Mouse (Mus musculus) layer of hippocampus, adult 9-10 months (tissue): ENCODE measurements at regions not wholly inside any gene's neighbourhood (a gene's known extent, or its start where the extent isn't known, plus 50 kb on each side); places are given as distances from the start of the nearest gene placed in this dataset.

Experiments used
- DNase-seq: peaks from one replicate; pipeline ENCODE4 v3.0.0; 2022; ENCODE audit warnings: low spot score

DNA sequence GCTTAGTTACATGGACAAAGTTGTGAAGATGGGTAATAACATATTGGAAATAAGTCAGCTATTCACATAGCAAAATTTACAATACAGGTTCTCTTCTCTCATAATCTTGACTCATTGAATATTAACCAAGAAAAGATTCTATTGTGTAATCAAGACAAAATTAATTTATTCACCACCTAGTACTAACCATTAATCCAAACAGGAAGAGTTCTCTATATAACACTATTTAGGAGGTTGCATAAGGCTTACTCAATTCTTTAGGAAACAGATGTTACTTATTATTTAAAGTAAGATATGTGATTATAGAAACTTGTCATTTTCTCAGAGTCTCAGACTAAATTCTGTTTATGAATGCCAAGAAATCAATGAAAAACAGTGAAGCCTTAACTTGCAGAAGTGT is 600.4 kb upstream of the Tusc1 start:
- DNase-seq: no peak

- no peak for DNase-seq
These were observed 591.8 kb upstream of the Tusc1 start for GRCm38 (mm10) chr4:93927117-93927516.

DNA sequence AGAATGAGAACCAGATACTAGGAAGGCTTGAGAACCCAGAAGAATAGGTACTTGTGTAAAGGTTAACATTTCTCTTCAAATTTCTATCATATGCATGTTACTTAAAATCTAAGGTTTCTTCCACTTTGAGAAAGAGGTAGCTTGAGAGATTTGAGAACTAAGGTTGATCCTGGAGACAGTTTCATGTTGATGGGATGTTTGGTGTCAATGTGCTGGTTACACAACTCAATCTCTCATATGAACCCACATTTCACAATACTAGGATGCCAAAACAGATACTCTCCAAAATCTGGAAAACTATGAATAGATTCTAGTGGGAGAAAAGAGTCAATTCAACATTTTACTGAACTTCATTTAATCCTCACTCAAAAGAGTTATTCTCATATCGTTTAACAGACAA is 589.1 kb upstream of the Tusc1 start:
- DNase-seq: no peak

DNA sequence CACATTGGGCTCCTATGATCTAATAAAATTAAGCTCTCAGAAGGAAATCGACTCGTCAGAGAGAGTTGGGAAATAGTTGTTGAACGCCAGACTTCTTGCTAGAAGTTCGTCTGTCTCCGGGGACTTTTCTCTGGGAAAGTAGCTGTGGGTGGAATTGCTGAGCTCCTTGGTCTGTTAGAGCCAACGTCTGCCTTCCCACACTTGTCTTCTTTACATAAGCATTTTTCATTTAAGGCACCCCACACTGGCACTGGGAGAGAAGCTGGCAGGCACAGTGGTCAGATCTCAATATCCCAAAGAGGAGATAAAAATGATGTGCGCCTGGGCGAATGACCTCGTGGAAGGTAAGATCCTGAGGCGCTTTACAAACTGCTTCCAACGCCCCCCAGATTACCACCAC is 551.3 kb upstream of the Tusc1 start:
- DNase-seq: no peak

GRCm38 (mm10) chr4:93881318-93881717 is 546.0 kb upstream of the Tusc1 start:
- DNase-seq: no peak

DNA sequence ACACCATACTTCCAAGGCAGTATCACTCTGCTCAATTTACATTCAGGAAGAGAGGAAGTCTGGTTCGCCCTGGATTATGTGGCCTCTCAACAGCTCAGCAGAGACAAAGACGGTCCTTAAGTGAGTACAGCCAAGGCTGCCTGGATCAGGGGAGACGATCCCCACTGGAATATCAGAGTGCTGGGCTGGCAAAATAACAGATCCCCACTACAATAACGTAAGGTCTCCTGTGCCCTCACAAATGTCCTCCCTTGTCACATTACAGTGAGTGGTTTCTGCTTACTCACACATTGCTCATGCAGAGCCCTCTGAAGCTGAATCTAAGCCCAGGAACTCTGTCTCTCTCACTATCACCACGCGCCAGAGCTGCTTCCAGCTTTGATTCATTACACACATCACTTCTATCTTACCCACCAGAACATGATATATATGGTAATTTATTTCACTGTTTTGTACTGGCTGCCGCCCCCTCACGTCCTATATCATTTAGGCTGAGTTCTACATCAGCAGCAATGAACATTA is 544.1 kb upstream of the Tusc1 start:
- DNase-seq: peak; percentile 1

- no peak for DNase-seq
These were observed 538.0 kb upstream of the Tusc1 start for GRCm38 (mm10) chr4:93873271-93873670.

DNA sequence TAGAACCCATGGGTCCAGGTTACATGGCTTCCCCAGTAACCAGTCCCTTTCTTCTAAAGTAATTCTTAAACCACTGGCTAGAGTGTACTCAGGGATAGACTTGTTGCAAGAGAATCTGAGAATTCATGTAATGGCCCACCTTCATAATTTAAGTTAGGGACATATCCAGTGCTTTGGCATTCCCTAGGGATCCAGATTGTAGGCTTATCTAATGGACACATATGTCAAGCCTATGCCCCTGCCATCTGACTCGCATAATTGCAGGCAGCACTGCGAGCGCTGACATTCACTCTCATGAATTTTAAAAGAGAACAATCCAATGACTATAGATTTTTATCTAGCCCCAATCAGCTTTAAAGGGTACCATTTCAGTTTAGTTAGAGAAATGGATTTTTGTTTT is 518.1 kb upstream of the Tusc1 start:
- DNase-seq: no peak

DNA sequence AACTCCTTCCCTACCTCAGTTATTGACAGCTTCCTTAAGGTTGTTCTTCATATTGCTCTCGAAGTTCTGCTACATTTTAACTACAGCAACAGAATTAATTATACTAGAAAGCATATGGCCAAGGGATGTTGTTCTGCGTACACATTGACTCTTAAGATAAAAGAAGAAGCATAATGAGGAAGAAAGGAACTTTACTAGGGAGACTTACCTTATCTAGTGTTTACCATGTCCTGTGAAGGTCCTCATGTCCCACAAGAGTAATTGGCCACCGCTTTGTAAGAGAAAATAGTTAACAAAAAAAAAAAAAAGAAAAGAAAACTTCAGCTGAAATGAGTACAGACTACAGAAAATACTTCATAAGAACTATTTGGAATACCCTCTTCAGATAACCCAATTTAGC is 513.9 kb upstream of the Tusc1 start:
- DNase-seq: no peak

GRCm38 (mm10) chr4:93830701-93831100 is 495.4 kb upstream of the Tusc1 start:
- DNase-seq: no peak

DNA sequence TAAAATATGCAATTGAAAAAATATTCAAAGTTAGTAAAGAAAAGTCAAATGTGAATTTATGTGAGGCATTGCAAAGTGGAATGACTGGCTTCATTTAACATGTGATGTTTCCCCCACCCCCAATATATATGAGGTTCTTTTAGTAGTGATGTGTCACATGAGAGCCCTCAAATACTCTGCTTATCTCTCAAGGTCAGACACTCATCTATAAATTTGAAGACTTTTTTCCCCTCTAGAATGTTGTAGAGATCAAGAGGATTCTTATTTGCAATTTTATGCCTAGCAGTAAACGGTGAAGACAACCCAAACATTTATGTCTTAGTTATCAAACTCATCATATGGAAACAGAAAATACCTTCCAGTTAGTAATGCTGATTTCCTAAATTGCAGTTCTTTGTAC is 457.8 kb upstream of the Tusc1 start:
- DNase-seq: no peak

- DNase-seq: no peak
These were observed 454.8 kb upstream of the Tusc1 start for GRCm38 (mm10) chr4:93790157-93790556.

DNA sequence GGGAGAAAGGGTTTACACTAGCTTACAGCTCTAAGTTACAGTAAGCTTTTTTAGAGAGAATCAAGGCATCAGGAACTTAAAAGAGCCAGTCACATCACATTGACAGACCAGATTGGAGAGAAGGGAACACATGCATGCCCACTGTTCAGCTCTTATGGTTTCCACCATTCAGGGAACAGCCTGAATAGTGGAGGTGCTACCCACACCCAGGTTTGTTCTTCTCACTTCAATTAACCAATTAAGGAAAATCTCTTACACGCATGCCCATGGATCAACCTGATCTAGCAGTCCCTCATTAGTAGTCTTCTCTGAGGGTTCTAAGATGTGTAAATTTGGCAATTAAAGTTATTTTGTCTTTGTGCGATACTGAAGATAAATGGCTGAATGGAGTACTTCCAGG is 419.2 kb upstream of the Tusc1 start:
- no peak for DNase-seq

- no peak for DNase-seq
These were observed 411.0 kb upstream of the Tusc1 start for GRCm38 (mm10) chr4:93746326-93746725.

- no peak for DNase-seq
These were observed 378.4 kb upstream of the Tusc1 start for GRCm38 (mm10) chr4:93713711-93714110.

DNA sequence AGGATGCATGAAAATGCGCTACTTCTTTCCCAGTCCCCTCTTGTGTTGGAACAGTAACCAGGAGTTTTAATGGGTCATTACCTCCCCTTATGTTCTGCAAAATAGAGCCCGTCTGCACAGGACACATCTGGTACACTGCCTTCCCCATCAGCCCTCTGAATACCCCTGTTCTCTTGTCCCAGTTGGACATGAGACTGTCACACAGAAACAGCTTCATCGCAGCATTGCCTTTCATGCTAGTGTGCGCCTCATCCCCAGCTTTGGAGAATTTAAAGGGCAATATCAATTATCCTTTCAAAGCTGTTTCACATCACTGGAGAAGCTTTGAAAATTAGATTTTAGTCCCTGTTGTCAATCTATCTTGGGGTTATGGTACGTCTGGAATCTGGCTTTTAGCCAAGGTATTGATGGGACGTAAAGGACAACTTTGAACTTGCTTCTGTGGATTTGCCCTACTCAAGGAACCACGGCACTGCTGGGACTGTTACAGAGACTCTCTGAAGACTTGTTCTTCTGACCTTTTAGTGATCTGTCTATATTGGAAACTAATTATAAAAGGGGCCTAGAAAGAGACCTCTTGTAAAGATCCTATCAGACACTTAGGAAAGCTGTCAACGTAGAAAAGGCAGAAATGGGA is 341.2 kb upstream of the Tusc1 start:
- DNase-seq: no peak

DNA sequence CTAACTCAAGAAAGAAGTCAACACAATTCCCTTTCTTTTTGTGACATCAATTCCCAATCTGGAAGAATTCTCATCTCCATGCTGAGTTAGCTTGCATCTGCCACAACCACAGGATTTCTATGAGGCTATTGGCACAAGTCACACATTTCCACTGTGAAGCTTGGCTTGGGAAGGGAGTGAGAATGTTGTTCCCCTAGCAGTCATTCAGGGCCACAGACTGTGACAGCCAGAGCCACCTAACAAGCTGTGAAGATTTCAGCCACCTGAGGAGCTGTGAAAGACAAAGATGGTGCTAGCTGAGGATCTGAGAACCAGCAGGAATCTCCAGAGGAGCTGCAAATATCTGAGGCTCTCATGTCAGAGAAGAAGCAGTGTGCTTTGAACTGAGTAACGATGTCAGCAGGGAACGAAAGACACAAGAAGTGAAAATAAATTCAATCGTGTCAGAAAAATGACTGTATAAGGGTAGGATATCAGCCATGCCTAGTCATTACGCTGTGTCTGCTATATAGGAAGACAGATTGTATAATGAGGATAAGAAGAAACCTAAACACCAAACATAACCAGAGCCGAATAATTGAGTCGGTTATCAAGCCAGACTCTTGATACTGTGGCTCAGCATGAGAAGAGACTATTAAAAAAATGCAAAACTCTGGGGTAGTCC is 340.6 kb upstream of the Tusc1 start:
- DNase-seq: no peak

GRCm38 (mm10) chr4:93669050-93669449 is 333.7 kb upstream of the Tusc1 start:
- DNase-seq: no peak

- no peak for DNase-seq
These were observed 329.0 kb upstream of the Tusc1 start for GRCm38 (mm10) chr4:93664293-93664692.

DNA sequence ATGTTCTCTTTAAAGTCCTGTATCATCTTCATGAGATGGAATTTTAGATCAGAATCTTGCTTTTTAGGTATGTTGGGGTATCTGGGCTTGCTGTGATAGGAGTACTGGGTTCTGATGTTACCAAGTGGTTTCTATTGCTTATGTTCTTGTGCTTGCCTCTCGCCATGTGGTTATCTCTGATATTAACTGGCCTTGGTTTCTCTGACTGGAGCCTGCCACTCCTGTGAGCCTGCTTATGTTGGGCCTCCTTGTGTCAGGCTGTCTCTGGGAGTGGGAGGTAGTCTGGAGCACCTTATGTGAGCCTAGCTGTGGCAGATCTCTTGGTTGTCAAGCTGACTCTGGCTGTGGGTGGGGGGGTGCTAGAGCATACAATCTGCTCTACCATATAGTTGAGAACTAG is 302.9 kb upstream of the Tusc1 start:
- no peak for DNase-seq

DNA sequence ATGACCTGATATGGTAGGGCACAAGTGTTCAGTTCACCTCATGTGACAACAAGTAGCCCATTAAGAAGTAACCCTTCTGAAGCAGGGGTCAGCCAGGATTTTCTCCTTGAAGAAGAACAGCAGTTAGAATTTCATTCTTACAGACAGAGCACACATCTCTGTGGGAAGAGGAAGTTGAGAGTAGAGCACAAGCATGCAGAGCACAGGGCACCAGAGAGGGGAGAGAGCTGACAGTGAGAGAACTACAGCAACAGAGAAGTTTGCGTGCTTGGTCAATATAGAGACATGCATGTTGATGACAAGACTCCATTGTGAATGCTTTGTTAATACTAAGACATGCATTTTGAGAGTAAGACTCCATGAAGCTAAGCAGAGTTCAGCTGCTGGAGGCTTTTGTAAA is 263.2 kb upstream of the Tusc1 start:
- no peak for DNase-seq

GRCm38 (mm10) chr4:93584328-93584727 is 249.0 kb upstream of the Tusc1 start:
- DNase-seq: no peak

DNA sequence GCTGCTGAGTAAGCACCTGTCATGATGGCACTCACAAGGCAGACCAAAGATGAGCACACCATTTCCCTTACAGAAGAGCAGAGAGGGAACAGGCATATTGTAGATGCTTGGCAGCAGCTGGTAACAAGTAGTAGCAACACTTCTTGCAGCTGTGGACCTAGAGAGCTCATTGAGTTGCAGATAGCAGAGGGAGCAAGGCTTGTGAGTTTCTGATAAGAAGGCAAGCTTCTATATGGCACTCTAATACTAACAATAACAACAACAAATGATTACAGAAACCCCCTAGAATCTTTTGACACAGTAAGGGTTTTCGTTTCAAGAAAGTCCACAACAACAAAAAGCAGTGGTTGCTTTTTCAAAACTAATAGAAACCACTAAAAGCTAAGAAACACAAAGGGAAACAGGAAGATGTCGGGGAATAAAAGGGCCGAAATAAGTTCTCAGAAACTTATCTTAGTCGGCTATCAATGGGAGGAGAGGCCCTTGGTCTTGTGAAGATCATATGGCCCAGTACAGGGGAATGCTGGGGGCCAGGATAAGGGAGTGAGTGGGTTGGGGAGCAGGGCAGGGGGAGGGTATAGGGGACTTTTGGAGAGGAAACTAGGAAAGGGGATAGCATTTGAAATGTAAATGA is 248.5 kb upstream of the Tusc1 start:
- no peak for DNase-seq

DNA sequence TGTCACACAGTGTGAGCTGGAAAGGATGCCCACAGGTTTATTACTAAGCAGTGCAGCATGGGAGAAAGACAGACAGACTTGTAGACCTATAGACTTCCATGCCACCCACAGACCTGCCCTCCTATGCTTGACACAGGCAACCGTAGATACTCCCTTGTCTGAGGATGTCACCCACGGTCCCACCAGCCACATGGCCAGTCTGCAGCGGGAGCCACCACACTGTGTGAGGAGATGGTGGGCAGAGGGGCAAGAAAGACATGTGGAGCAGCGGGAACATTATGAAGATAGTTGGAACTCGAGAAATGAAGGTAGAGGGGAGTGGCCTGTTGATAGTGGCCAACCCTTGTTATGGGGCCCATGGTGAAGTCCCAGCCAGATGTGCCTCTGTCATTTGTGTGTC is 244.0 kb upstream of the Tusc1 start:
- DNase-seq: no peak
